Mouse (Mus musculus) C2C12 (cell line): ENCODE results near the gene Fancc. TPM values are rescaled to one million over a fixed set of nuclear protein-coding genes. Genes with fewer than 3 reads are reported as not detected.

Experiments
- H3K27me3 ChIP-seq: one replicate; pipeline ENCODE4 v1.6.1; 2011; ENCODE audit not compliant: control insufficient read depth, insufficient read depth, insufficient read length
- H3K36me3 ChIP-seq: one replicate; pipeline ENCODE4 v1.6.1; 2011; ENCODE audit not compliant: control insufficient read depth, insufficient read depth
- H3K4me3 ChIP-seq: one replicate; pipeline ENCODE4 v1.5.1; 2011; ENCODE audit warnings: mild to moderate bottlenecking, control low read depth; ENCODE audit not compliant: poor library complexity, insufficient read depth, severe bottlenecking
- H3K79me2 ChIP-seq: one replicate; pipeline ENCODE4 v1.6.1; 2011; ENCODE audit not compliant: control insufficient read depth, insufficient read depth
- H3K79me3 ChIP-seq: one replicate; pipeline ENCODE4 v1.6.1; 2011; ENCODE audit warnings: low read depth, control low read depth
- H3ac ChIP-seq: one replicate; pipeline ENCODE3; 2011; ENCODE audit warnings: low read depth; ENCODE audit not compliant: control insufficient read depth, insufficient read length
- CEBPB ChIP-seq: IDR thresholded peaks from one replicate; pipeline ENCODE4 v1.6.1; 2011; ENCODE audit warnings: low read depth, mild to moderate bottlenecking, control low read depth, moderate library complexity
- CTCF ChIP-seq: IDR thresholded peaks from one replicate; pipeline ENCODE4 v1.5.1; 2011; ENCODE audit not compliant: control insufficient read depth, insufficient read depth, insufficient read length
- FOSL1 ChIP-seq: IDR thresholded peaks from one replicate; pipeline ENCODE4 v1.8.0; 2011; ENCODE audit warnings: mild to moderate bottlenecking, low read length; ENCODE audit not compliant: poor library complexity, insufficient read depth, severe bottlenecking
- MAX ChIP-seq: IDR thresholded peaks from one replicate; pipeline ENCODE4 v1.6.1; 2011; ENCODE audit warnings: mild to moderate bottlenecking, control low read depth
- MYOD1 ChIP-seq: IDR thresholded peaks from one replicate; pipeline ENCODE4 v1.6.1; 2011; ENCODE audit warnings: low read depth; ENCODE audit not compliant: control insufficient read depth, insufficient read length
- MYOG ChIP-seq: IDR thresholded peaks from one replicate; pipeline ENCODE4 v1.6.1; 2011; ENCODE audit not compliant: control insufficient read depth, insufficient read length; ENCODE audit errors: extremely low read depth
- USF1 ChIP-seq: IDR thresholded peaks from one replicate; pipeline ENCODE4 v1.6.1; 2011; ENCODE audit warnings: low read depth, mild to moderate bottlenecking, control low read depth, moderate library complexity
- polyA plus RNA-seq: library from polyadenylated mRNA; unstranded; fragments of >200 nt; fragmentation: generic; extraction: Trizol; gene quantifications from one replicate; pipeline ENCODE4 v1.2.1, GENCODE M21; 2012; ENCODE audit warnings: missing spikeins

The Fancc gene
- polyA plus RNA-seq, 1 experiment: 9.3 TPM

GRCm38 (mm10) chr13:63524061-63524460 lies 27.0 kb upstream of the Fancc start:
- no peak overlapping the region for H3K4me3 ChIP-seq
- peaks cover 33% of the 10 kb centered on the region for H3K36me3 ChIP-seq
- H3K27me3 ChIP-seq: no peaks in the 10 kb centered on the region
- TF ChIP-seq CEBPB (no peak), FOSL1 (no peak), MYOD1 (no peak), USF1 (no peak), CTCF (no peak)
- no peak overlapping the region for H3ac ChIP-seq
- no peaks in the 10 kb centered on the region for H3K79me3 ChIP-seq
- H3K79me2 ChIP-seq: no peaks in the 10 kb centered on the region

- Histone ChIP-seq H3K27me3 (no peaks in the 10 kb centered on the region), H3ac (no peak overlapping the region), H3K4me3 (no peak overlapping the region), H3K79me3 (no peaks in the 10 kb centered on the region), H3K79me2 (no peaks in the 10 kb centered on the region), H3K36me3 (peaks cover 44% of the 10 kb centered on the region)
- no peak for TF ChIP-seq FOSL1
- TF ChIP-seq MAX: no peak
- no peak for TF ChIP-seq CEBPB
- no peak for TF ChIP-seq USF1
- TF ChIP-seq MYOG: no peak
- no peak for TF ChIP-seq CTCF
Measured at GRCm38 (mm10) chr13:63522832-63523231, 25.8 kb upstream of the Fancc start.

- Histone ChIP-seq H3K79me3 (no peaks in the 10 kb centered on the region), H3K79me2 (no peaks in the 10 kb centered on the region), H3ac (no peak overlapping the region), H3K4me3 (no peak overlapping the region), H3K27me3 (no peaks in the 10 kb centered on the region), H3K36me3 (peaks cover 39% of the 10 kb centered on the region)
- no peak for TF ChIP-seq MYOG
- TF ChIP-seq CTCF: no peak
- TF ChIP-seq USF1: no peak
- no peak for TF ChIP-seq FOSL1
- no peak for TF ChIP-seq CEBPB
Measured at GRCm38 (mm10) chr13:63520110-63520509, 23.0 kb upstream of the Fancc start.

DNA sequence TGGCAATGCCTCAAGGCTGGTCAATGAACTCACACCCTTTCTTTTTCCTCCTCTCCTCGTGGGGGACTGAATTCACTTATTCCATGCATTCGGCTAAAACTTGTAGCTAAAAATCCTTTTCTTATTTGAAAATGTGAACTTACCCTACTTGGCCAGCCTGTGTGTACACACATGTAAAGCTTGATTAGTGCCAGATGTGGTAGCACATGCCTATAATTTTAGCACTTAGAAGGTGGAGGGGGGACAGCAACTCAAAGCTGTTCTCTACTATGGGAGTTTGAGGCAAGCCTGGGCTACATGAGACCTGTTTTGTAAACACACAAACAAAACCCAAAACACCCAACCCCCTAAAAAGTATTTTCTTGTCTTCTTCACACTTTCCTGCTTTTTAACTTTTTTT lies 19.5 kb upstream of the Fancc start:
- no peak for TF ChIP-seq MYOD1
- TF ChIP-seq USF1: no peak
- TF ChIP-seq MAX: no peak
- TF ChIP-seq FOSL1: no peak
- TF ChIP-seq CEBPB: no peak
- TF ChIP-seq CTCF: no peak
- TF ChIP-seq MYOG: no peak

DNA sequence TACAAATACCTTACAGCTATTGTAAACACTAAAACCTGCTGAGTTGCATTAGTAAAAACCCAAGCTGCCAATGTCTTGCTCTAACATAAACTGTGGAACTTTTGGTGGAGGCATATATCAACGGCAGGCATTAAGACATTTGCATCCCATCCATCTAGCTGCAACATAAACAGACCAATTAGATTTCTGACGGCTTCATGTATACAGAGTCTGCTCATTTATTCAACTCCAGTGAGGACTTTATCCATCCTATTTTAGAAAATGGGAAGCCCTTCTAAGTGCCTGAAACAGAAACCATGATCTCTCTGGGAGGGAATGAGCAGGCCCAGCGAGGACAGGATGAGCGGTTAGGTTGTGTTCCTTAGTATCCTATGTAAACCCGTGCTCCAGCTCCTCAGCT lies 18.5 kb upstream of the Fancc start:
- TF ChIP-seq MYOD1: no peak
- no peak for TF ChIP-seq CEBPB
- no peak for TF ChIP-seq MYOG
- no peak for TF ChIP-seq FOSL1
- TF ChIP-seq USF1: no peak
- TF ChIP-seq MAX: no peak
- no peak overlapping the region for H3ac ChIP-seq
- H3K79me2 ChIP-seq: no peaks in the 10 kb centered on the region
- H3K4me3 ChIP-seq: no peak overlapping the region
- H3K36me3 ChIP-seq: peaks cover 44% of the 10 kb centered on the region
- no peaks in the 10 kb centered on the region for H3K27me3 ChIP-seq
- no peaks in the 10 kb centered on the region for H3K79me3 ChIP-seq

More for the DNA sequence above, 19.5 kb upstream of the Fancc start:
- no peaks in the 10 kb centered on the region for H3K79me2 ChIP-seq
- H3K4me3 ChIP-seq: no peak overlapping the region
- no peak overlapping the region for H3ac ChIP-seq
- H3K36me3 ChIP-seq: peaks cover 45% of the 10 kb centered on the region
- no peaks in the 10 kb centered on the region for H3K27me3 ChIP-seq
- no peaks in the 10 kb centered on the region for H3K79me3 ChIP-seq

- Histone ChIP-seq H3K4me3 (no peak overlapping the region), H3K79me2 (no peaks in the 10 kb centered on the region), H3K36me3 (peaks cover 44% of the 10 kb centered on the region), H3K27me3 (no peaks in the 10 kb centered on the region), H3K79me3 (no peaks in the 10 kb centered on the region), H3ac (no peak overlapping the region)
- no peak for TF ChIP-seq MYOG
- no peak for TF ChIP-seq CEBPB
Measured at GRCm38 (mm10) chr13:63514931-63515360, 17.9 kb upstream of the Fancc start.
